Comparison of ENCODE assay signal across 16 mouse cellular contexts in genomic region chr16:11471246-11471645, GRCm38 (mm10).
"Had no signal": no experiment of that assay in that cellular context is flagged by ENCODE, and none has a peak within 500 bp of the region (broad histone marks: within the 10 kb centered on the region; RNA-seq: fewer than 3 reads in every experiment).

No protein-coding gene starts in this region.

- H3K4me3 ChIP-seq: neural tube, embryonic 13.5 days; neural tube, embryonic 15.5 days; stomach, embryonic 15.5 days had no signal

- H3K27ac ChIP-seq: neural tube, embryonic 13.5 days; neural tube, embryonic 15.5 days; stomach, embryonic 15.5 days; stomach, postnatal 0 days had no signal

- H3K4me2 ChIP-seq: neural tube, embryonic 13.5 days; neural tube, embryonic 15.5 days; stomach, embryonic 15.5 days had no signal

- H3K9me3 ChIP-seq: neural tube, embryonic 13.5 days; neural tube, embryonic 15.5 days; stomach, embryonic 15.5 days had no signal

- H3K27me3 ChIP-seq: neural tube, embryonic 13.5 days; neural tube, embryonic 15.5 days; stomach, embryonic 15.5 days had no signal

- H3K36me3 ChIP-seq: stomach, embryonic 15.5 days had no signal

- H3K9ac ChIP-seq: neural tube, embryonic 13.5 days; neural tube, embryonic 15.5 days; stomach, embryonic 15.5 days had no signal

- DNase-seq: retina, postnatal 1 day; right cerebral cortex, adult 18-20 months; right cerebral cortex, postnatal 14 days; right cerebral cortex, postnatal 25 days; right cerebral cortex, postnatal 4 days; spleen, adult 18-20 months; thymus, adult 18-20 months; thymus, adult 2 months; thymus, postnatal 14 days; thymus, postnatal 25 days; thymus, postnatal 36 days; thymus, postnatal 4 days had no signal
